Mouse (Mus musculus): ENCODE measurements around the gene Ccdc144b. TPM values are rescaled to one million over a fixed set of nuclear protein-coding genes. Genes with fewer than 3 reads are reported as not detected.

Ccdc144b gene
- polyA plus RNA-seq, 1 experiment from 2014 or later = 0.03 TPM

- Histone ChIP-seq H3K27ac (no peak overlapping the region), H3K4me3 (no peak overlapping the region), H3K9ac (no peak overlapping the region), H3K27me3 (peaks cover 11% of the 10 kb centered on the region), H3K4me1 (peaks cover 20% of the 10 kb centered on the region), H3K36me3 (peaks cover 21% of the 10 kb centered on the region), H3K9me3 (no peaks in the 10 kb centered on the region; the same call in 1 of the 2 replicates), H3K4me2 (replicated peaks) (0 out of 2 replicates have a peak overlapping the region, but pooled peaks have one; percentile 84)
- 86% methylated on average over 6 of the region's 6 CpGs for WGBS
- no peak for ATAC-seq (ENCODE audit: low FRiP score, low read depth)
These were observed 14.4 kb upstream of the Ccdc144b start for GRCm38 (mm10) chr3:36067731-36068130.

- under 1% methylated on average over 44 of the region's 49 CpGs for WGBS
- H3K4me2 ChIP-seq (replicated peaks) = peak within 1 kb of the TSS; percentile 84
- peaks cover 16% of the 10 kb centered on the region for H3K36me3 ChIP-seq
- no peaks in the 10 kb centered on the region; the same call in 1 of the 2 replicates for H3K9me3 ChIP-seq
- peaks cover 20% of the 10 kb centered on the region for H3K4me1 ChIP-seq
- peak within 1 kb of the TSS; percentile 65 for H3K27ac ChIP-seq
- peaks cover 17% of the 10 kb centered on the region for H3K27me3 ChIP-seq
- peak within 1 kb of the TSS; percentile 92 for H3K4me3 ChIP-seq
- peak; percentile 99 for ATAC-seq (ENCODE audit: low FRiP score, low read depth)
- H3K9ac ChIP-seq = peak within 1 kb of the TSS; percentile 89
These were observed 12.7 kb upstream of the Ccdc144b start, which contains the start of gene Acad9 for GRCm38 (mm10) chr3:36065843-36066651. Gene Acad9, plus strand, starts transcription at chr3:36065979.

- Histone ChIP-seq H3K27ac (no peak overlapping the region), H3K4me2 (replicated peaks) (peak overlapping the region; percentile 84), H3K36me3 (peaks cover 7% of the 10 kb centered on the region), H3K9me3 (no peaks in the 10 kb centered on the region; the same call in 1 of the 2 replicates), H3K4me3 (peak overlapping the region; percentile 92), H3K27me3 (peaks cover 17% of the 10 kb centered on the region), H3K9ac (no peak overlapping the region), H3K4me1 (peaks cover 20% of the 10 kb centered on the region)
- WGBS = 94% methylated on average over 2 of the region's 2 CpGs
- no peak for ATAC-seq (ENCODE audit: low FRiP score, low read depth)
These were observed 11.8 kb upstream of the Ccdc144b start for GRCm38 (mm10) chr3:36065166-36065565.

GRCm38 (mm10) chr3:36064592-36065061 is 11.3 kb upstream of the Ccdc144b start:
- no peak for ATAC-seq (ENCODE audit: low FRiP score, low read depth)
- H3K27ac ChIP-seq = no peak overlapping the region
- H3K9me3 ChIP-seq = no peaks in the 10 kb centered on the region; the same call in 1 of the 2 replicates
- no peak overlapping the region for H3K9ac ChIP-seq
- H3K4me3 ChIP-seq = no peak overlapping the region
- 0 out of 2 replicates have a peak, but pooled peaks cover 4% of the 10 kb centered on the region for H3K36me3 ChIP-seq
- H3K4me2 ChIP-seq (replicated peaks) = no peak overlapping the region
- H3K4me1 ChIP-seq = peaks cover 20% of the 10 kb centered on the region
- H3K27me3 ChIP-seq = peaks cover 17% of the 10 kb centered on the region
- WGBS = 83% methylated on average over 1 of the region's 1 CpGs

GRCm38 (mm10) chr3:36060096-36060850 is 6.9 kb upstream of the Ccdc144b start:
- Histone ChIP-seq H3K9me3 (no peaks in the 10 kb centered on the region; the same call in 1 of the 2 replicates), H3K4me1 (0 out of 2 replicates have a peak, but pooled peaks cover 2% of the 10 kb centered on the region), H3K27me3 (peaks cover 17% of the 10 kb centered on the region), H3K27ac (no peak overlapping the region), H3K36me3 (no peaks in the 10 kb centered on the region), H3K4me2 (replicated peaks) (no peak overlapping the region), H3K9ac (no peak overlapping the region), H3K4me3 (no peak overlapping the region)
- WGBS = 33% methylated on average over 8 of the region's 8 CpGs
- ATAC-seq (ENCODE audit: low FRiP score, low read depth) = 0 out of 2 replicates have a peak, but pooled peaks have one; percentile 5

GRCm38 (mm10) chr3:36049106-36049505 is 4.2 kb downstream of the Ccdc144b start:
- H3K4me3 ChIP-seq = no peak overlapping the region
- no peak overlapping the region for H3K9ac ChIP-seq
- H3K4me2 ChIP-seq (replicated peaks) = no peak overlapping the region
- no peak overlapping the region for H3K27ac ChIP-seq
- WGBS = 65% methylated on average over 1 of the region's 1 CpGs
- H3K9me3 ChIP-seq = no peaks in the 10 kb centered on the region
- no peaks in the 10 kb centered on the region for H3K4me1 ChIP-seq
- H3K27me3 ChIP-seq = no peaks in the 10 kb centered on the region
- no peak for ATAC-seq (ENCODE audit: low FRiP score, low read depth)
- H3K36me3 ChIP-seq = no peaks in the 10 kb centered on the region

GRCm38 (mm10) chr3:36045086-36045485 is 8.3 kb downstream of the Ccdc144b start:
- H3K4me1 ChIP-seq = no peaks in the 10 kb centered on the region
- ATAC-seq (ENCODE audit: low FRiP score, low read depth) = no peak
- no peak overlapping the region for H3K4me3 ChIP-seq
- H3K9me3 ChIP-seq = no peaks in the 10 kb centered on the region
- H3K27ac ChIP-seq = no peak overlapping the region
- no peak overlapping the region for H3K4me2 ChIP-seq (replicated peaks)
- no peaks in the 10 kb centered on the region for H3K36me3 ChIP-seq
- 83% methylated on average over 4 of the region's 4 CpGs for WGBS
- H3K27me3 ChIP-seq = no peaks in the 10 kb centered on the region
- H3K9ac ChIP-seq = no peak overlapping the region

- no peak for ATAC-seq (ENCODE audit: low FRiP score, low read depth)
- H3K4me1 ChIP-seq = no peaks in the 10 kb centered on the region
- no peak overlapping the region for H3K9ac ChIP-seq
- no peaks in the 10 kb centered on the region for H3K36me3 ChIP-seq
- H3K27me3 ChIP-seq = no peaks in the 10 kb centered on the region
- no peak overlapping the region for H3K27ac ChIP-seq
- H3K9me3 ChIP-seq = no peaks in the 10 kb centered on the region
- no peak overlapping the region for H3K4me2 ChIP-seq (replicated peaks)
- no peak overlapping the region for H3K4me3 ChIP-seq
These were observed 8.8 kb downstream of the Ccdc144b start for GRCm38 (mm10) chr3:36044520-36044919.

- Histone ChIP-seq H3K9me3 (no peaks in the 10 kb centered on the region), H3K27me3 (no peaks in the 10 kb centered on the region), H3K4me2 (replicated peaks) (no peak overlapping the region), H3K9ac (no peak overlapping the region), H3K36me3 (no peaks in the 10 kb centered on the region), H3K27ac (no peak overlapping the region), H3K4me1 (no peaks in the 10 kb centered on the region), H3K4me3 (no peak overlapping the region)
- WGBS = 69% methylated on average over 6 of the region's 6 CpGs
- no peak for ATAC-seq (ENCODE audit: low FRiP score, low read depth)
These were observed 21.4 kb downstream of the Ccdc144b start for GRCm38 (mm10) chr3:36031740-36032510.

GRCm38 (mm10) chr3:36029993-36030392 is 23.4 kb downstream of the Ccdc144b start:
- no peaks in the 10 kb centered on the region for H3K36me3 ChIP-seq
- no peak overlapping the region for H3K27ac ChIP-seq
- H3K9ac ChIP-seq = no peak overlapping the region
- 85% methylated on average over 4 of the region's 4 CpGs for WGBS
- ATAC-seq (ENCODE audit: low FRiP score, low read depth) = no peak
- no peak overlapping the region for H3K4me3 ChIP-seq
- H3K4me1 ChIP-seq = no peaks in the 10 kb centered on the region
- H3K4me2 ChIP-seq (replicated peaks) = no peak overlapping the region
- no peaks in the 10 kb centered on the region for H3K9me3 ChIP-seq
- no peaks in the 10 kb centered on the region for H3K27me3 ChIP-seq

- Histone ChIP-seq H3K4me1 (no peaks in the 10 kb centered on the region), H3K4me2 (replicated peaks) (no peak overlapping the region), H3K27me3 (no peaks in the 10 kb centered on the region), H3K27ac (no peak overlapping the region), H3K36me3 (no peaks in the 10 kb centered on the region), H3K4me3 (no peak overlapping the region), H3K9me3 (no peaks in the 10 kb centered on the region), H3K9ac (no peak overlapping the region)
- WGBS = 79% methylated on average over 6 of the region's 6 CpGs
- ATAC-seq (ENCODE audit: low FRiP score, low read depth) = no peak
These were observed 27.6 kb downstream of the Ccdc144b start for GRCm38 (mm10) chr3:36025732-36026131.

All from limb, embryonic 13.5 days (tissue).